Mouse (Mus musculus) lung, adult 2 months (tissue): ENCODE results near the gene Lman2. TPM values are rescaled to one million over a fixed set of nuclear protein-coding genes. Genes with fewer than 3 reads are reported as not detected.

Experiments
- DNase-seq: peaks from one replicate; pipeline ENCODE4 v3.0.0; 2022
- H3K4me1 ChIP-seq: fragments of 200-500 bp; 2 replicates; pipeline ENCODE4 v1.6.1; 2011; ENCODE audit warnings: low read length; ENCODE audit not compliant: control insufficient read depth, insufficient read depth
- H3K4me3 ChIP-seq: fragments of 200-500 bp; replicated peaks from 2 replicates; pipeline ENCODE3; 2011; ENCODE audit warnings: low read depth, mild to moderate bottlenecking, control low read depth, low read length; ENCODE audit errors: extremely low read depth
- CTCF ChIP-seq: fragments of 200-500 bp; IDR thresholded peaks from 2 replicates; pipeline ENCODE4 v1.5.1; 2011; ENCODE audit warnings: mild to moderate bottlenecking, low read length, control low read depth; ENCODE audit not compliant: insufficient read depth
- POLR2A ChIP-seq: fragments of 200-500 bp; IDR thresholded peaks from 2 replicates; pipeline ENCODE4 v1.6.1; 2011; ENCODE audit warnings: low read depth, mild to moderate bottlenecking, control low read depth, low read length, borderline replicate concordance; ENCODE audit errors: extremely low read depth
- WGBS: fragments of 180-500 bp; shearing (Covaris S2); methylation state at CpG from one replicate; pipeline ENCODE4 v1.1.7; 2018; 5-methylcytosine and 5-hydroxymethylcytosine counted together
- polyA plus RNA-seq: library from polyadenylated mRNA; depleted of rRNA; stranded (reverse); fragments of >200 nt; gene quantifications from 2 replicates; pipeline ENCODE4 v1.2.3, GENCODE M21; 2012

The Lman2 gene
- polyA plus RNA-seq, 1 experiment = 80.8 TPM

DNA sequence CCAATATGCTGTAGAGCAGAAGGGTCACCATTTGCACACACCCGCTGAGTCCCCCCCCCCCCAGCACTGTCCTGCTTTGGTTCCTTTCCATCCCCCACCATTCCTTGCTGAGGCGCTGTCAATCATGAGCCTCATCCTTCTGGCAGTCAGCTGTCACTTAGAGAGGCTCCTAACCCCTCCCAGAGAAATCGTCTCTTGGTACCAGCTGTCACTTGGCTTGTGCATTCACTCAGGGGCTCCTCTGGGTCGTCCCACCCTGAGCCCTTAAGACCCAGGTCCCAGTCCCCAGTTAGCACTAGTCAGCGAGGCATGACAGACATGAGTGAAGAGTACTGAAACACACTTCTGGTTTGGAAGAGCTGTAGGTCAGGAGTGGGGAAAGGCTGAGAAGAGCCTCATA lies 9.2 kb upstream of the Lman2 start:
- no peak for DNase-seq
- H3K4me1 ChIP-seq = no peaks in the 10 kb centered on the region
- 60% methylated on average over 5 of the region's 5 CpGs for WGBS
- H3K4me3 ChIP-seq = no peak overlapping the region
- TF ChIP-seq CTCF (no peak), POLR2A (no peak)

DNA sequence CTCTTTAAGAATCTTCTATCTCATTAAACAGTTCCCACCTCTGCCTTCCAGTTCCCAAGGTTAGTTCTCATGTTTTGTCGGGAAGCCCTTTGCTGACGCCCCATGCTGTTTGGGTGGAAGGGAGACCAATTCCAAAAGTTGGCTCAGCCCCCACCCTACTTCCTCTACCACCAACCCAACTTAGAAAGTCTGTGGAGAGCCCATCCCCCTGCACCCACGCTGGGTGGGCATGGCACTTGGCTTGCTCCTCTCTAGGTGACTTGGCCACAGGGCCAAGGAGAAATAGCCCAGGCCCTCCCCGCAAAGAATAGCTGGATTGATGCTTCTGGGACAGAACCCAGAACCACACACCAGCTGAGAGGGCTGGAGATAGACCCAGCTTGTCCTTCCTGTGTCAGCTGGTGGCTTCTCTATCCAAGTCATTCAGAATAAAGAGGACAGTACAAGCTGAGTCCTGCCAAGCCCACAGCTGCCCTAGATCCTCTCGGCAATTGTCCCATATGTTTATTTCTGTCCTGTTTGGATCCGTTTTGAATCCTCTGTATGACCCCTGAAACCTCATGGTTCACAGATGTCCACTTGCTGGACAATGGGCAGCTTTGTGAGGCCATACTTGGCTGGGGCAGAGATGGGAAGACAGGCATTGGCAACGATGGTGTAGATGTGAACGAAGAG lies 8.6 kb upstream of the Lman2 start:
- WGBS = 52% methylated on average over 8 of the region's 8 CpGs
- Histone ChIP-seq H3K4me3 (no peak overlapping the region), H3K4me1 (no peaks in the 10 kb centered on the region)
- TF ChIP-seq CTCF = no peak
- no peak for TF ChIP-seq POLR2A
- DNase-seq = no peak

DNA sequence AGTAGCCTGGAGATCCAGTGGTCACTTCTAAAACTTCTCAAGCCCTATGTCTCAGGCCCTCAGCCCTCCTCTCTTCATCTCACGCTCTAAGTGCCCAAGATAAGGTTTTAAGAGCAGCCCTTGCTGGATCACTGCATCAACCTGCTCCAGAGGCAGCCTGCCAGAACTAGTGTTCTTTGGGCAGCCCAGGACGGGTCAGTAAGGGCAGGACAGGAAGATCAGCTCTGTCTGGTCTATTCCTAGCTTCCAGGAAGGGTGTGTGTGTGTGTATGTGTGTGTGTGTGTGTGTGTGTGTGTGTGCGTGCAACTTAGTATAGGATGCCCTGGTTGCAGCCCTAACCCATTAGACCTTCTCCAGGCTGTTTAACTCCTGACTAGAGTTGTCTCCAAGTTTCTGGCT lies 7.7 kb upstream of the Lman2 start:
- TF ChIP-seq POLR2A (no peak), CTCF (no peak)
- Histone ChIP-seq H3K4me3 (peak overlapping the region; percentile 35), H3K4me1 (no peaks in the 10 kb centered on the region)
- DNase-seq = no peak
- WGBS = 23% methylated on average over 3 of the region's 3 CpGs

DNA sequence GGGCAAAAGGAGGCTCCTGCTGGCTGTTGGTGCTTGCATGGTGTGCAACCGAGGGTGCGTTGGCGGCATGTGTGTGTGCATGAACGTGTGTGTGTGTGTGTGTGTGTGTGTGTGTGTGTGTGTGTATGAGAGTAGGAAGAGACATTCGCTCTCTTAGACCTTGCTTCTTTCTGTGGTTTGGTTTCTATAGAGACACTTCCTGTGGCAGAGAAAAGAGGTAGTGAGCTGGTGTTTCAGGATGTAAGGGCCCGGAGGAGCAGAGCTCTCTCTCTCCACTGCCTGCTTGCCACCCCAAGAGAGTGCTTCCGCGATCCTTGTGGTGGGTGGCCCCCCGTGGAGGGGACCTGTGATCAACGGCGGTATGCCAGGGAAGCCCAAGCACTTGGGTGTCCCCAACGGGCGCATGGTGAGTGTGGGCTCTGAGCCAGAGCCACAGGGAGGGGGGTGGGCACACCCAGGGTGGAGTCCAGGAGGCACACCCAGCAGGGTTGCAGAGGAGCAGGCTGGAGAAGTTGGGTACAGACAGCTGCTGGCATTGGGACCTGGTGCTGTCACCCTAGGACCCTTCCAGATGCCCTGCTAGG lies 7.0 kb upstream of the Lman2 start, which contains the start of gene Rgs14:
Gene Rgs14, plus strand, starts transcription at position 202 of the 584 bp plus-strand sequence.
- peak; percentile 14 for DNase-seq

DNA sequence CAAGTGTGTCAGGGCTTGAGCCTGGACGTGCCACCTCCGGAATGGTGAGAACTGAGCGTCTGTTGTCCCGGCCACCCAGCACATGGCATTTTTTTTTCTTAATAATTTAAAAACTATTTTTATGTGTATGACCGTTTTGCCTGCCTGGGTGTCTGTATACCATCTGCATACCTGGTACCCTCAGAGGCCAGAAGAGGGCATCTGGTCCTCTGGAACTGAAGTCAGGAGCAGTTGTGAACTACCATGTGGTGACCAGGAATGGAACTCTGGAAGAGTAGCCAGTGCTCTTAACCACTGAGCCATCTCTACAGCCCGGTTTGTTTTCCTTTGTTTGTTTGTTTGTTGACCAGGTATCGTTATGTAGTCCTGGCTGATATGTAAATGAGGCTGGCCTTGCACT lies 5.8 kb upstream of the Lman2 start:
- 66% methylated on average over 7 of the region's 7 CpGs for WGBS
- DNase-seq = no peak
- Histone ChIP-seq H3K4me1 (no peaks in the 10 kb centered on the region), H3K4me3 (no peak overlapping the region)
- TF ChIP-seq CTCF (no peak), POLR2A (no peak)

More for the DNA sequence above, 7.0 kb upstream of the Lman2 start, which contains the start of gene Rgs14:
- TF ChIP-seq CTCF = no peak
- TF ChIP-seq POLR2A = no peak
- 17% methylated on average over 13 of the region's 13 CpGs for WGBS
- H3K4me1 ChIP-seq = no peaks in the 10 kb centered on the region
- H3K4me3 ChIP-seq = peak within 1 kb of the TSS; percentile 35

DNA sequence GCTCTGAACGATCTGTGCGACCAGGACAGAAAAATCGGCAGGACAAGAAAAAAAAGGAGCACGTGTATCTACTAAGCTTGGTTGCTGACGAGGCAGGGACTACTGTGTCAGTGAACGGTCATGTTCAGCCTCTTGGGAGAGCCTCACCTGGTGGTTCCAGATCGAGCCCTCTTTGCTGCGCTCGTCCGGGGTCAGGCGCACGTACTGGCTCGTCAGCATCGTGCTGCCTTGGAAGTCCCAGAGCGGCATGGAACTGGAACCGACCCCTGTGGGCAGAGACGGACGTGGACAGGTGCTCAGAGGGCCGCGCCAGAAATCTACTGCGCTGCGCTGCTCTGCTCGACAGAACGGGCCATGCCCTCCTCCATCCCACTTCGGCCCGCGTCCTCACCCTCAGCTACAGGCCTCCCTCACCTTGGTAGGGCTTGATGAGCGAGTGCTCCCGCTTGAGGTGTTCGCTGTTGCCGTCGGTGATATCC lies 570 bp downstream of the Lman2 start:
- no peaks in the 10 kb centered on the region; the same call in 1 of the 2 replicates for H3K4me1 ChIP-seq
- DNase-seq = no peak
- WGBS = under 1% methylated on average over 32 of the region's 32 CpGs
- H3K4me3 ChIP-seq = peak overlapping the region; percentile 94
- TF ChIP-seq POLR2A = no peak

DNA sequence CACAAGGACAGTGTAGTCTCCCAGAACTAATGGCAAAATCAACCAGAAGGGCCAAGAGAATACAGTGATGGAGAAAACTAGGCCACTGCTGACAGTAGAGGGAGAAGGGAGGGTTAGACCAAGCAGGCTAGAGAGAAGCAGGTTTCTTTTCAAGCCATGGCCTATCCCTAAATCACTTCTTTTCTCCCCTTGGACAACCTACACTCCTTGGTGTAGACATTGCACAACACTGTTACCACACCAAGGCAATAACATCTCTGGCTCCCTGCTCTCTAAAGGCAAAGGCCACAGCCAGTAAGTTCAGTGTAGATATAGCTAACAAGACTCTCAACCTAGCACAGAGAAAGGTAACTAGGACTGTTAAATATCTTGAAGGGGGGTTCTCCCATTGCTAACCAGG lies 1.4 kb downstream of the Lman2 start:
- Histone ChIP-seq H3K4me1 (no peaks in the 10 kb centered on the region; the same call in 1 of the 2 replicates), H3K4me3 (no peak overlapping the region)
- TF ChIP-seq CTCF (no peak), POLR2A (no peak)
- no peak for DNase-seq

DNA sequence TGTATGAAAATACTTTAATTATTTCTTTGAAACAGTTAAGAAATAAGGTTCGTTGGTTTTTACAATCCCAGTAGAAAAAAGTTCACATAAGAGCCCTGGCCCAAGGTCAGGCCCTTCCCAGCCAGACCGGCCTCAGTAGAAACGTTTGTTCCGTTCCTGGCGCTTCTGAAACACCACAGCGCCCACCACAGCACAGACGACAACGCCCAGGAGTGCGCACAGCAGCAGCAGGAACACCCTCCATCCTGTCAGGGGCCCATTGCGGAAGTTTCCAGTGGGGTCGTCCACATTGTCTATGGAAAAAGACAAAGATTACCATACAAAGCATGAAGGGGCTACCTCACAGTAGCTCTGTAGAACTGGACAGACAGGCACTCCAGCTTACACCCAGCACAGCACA lies 15.8 kb downstream of the Lman2 start:
- 68% methylated on average over 11 of the region's 11 CpGs for WGBS
- DNase-seq = no peak
- H3K4me3 ChIP-seq = no peak overlapping the region
- TF ChIP-seq CTCF (no peak), POLR2A (no peak)
- H3K4me1 ChIP-seq = no peaks in the 10 kb centered on the region

DNA sequence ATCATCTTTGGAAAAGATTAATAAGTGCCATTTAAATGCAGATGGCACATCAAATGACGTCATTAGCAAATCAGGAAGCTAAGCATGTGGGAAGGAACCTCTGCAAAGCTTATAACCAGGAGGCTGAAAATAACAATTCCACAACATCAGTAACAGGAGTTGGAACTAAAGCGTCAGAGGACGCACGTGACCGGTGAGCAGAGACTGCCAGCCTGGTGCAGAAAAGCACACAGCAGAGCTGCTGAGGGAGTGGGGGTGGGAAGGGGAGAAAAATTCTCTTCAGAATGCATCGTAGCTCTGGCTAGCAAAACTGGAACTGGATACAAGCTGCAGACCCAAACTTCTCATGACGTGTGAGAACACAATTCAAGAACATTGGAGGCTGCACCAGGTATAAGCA lies 18.3 kb downstream of the Lman2 start:
- no peak for TF ChIP-seq CTCF
- no peak for TF ChIP-seq POLR2A
- H3K4me3 ChIP-seq = no peak overlapping the region
- DNase-seq = no peak
- no peaks in the 10 kb centered on the region for H3K4me1 ChIP-seq
- 80% methylated on average over 7 of the region's 7 CpGs for WGBS

DNA sequence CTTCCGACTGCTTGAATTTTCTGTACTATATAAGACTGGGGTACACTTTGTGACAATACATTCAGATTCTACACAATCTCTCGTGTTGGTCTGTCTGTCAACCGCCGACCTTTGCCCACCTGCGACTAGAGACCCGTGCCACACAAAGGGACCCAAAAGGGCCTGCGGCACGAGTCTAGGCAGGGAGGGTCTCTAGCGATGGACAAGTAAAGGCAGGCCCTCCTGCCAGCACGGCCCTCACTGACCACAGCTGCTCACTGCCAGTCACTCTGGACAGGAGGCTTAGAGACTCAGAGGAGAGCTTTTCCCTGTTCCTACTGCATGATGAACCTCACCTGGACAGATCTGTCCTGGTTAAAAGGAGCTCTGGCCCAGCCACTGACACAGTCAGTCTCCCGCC lies 20.1 kb downstream of the Lman2 start:
- Histone ChIP-seq H3K4me1 (no peaks in the 10 kb centered on the region), H3K4me3 (no peak overlapping the region)
- 36% methylated on average over 11 of the region's 11 CpGs for WGBS
- no peak for TF ChIP-seq CTCF
- TF ChIP-seq POLR2A = no peak
- no peak for DNase-seq

DNA sequence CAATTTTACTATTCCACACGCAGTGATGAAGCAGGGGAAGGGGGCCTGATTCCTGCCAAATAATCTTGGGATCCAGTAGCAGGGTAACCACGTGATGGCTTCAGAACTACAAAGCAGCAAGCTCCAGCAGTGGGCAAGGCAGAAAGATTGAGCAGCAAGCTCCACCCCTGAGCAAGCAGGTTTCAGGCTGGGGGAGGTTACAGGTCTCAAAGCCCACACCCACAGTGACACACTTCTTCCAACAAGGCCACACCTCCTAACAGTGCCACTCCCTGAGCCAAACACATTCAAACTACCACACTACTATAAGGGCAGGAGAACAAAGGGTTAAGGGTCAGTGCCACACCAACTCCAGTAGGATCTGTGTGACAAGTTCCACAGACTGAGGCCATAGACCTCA lies 23.3 kb downstream of the Lman2 start:
- DNase-seq = no peak
- TF ChIP-seq CTCF = no peak
- no peak for TF ChIP-seq POLR2A
- Histone ChIP-seq H3K4me3 (no peak overlapping the region), H3K4me1 (no peaks in the 10 kb centered on the region)
- WGBS = 23% methylated on average over 2 of the region's 2 CpGs
